Mouse (Mus musculus) heart, postnatal 0 days (tissue): ENCODE results near the gene Ank2. TPM values are rescaled to one million over a fixed set of nuclear protein-coding genes. Genes with fewer than 3 reads are reported as not detected.

Experiments used
- ATAC-seq: fragments of 200-750 bp; cut with Nextera tagmentation; 2 replicates; pipeline ENCODE4 v1.8.0; 2017; ENCODE audit warnings: low read depth, moderate number of reproducible peaks, moderate library complexity; ENCODE audit not compliant: insufficient read depth
- DNase-seq: peaks from one replicate; pipeline ENCODE4 v3.0.0-alpha.2; 2016; ENCODE audit warnings: low spot score
- H3K27ac ChIP-seq: fragments of 300-500 bp; sonication (generic); 2 replicates; pipeline ENCODE4 v1.5.1; 2014; ENCODE audit warnings: low read depth, mild to moderate bottlenecking
- H3K27me3 ChIP-seq: fragments of 300-500 bp; sonication (generic); 2 replicates; pipeline ENCODE4 v1.6.1; 2014; ENCODE audit warnings: low read length, mixed read lengths; ENCODE audit not compliant: control insufficient read depth, insufficient read depth
- H3K36me3 ChIP-seq: fragments of 300-500 bp; sonication (generic); replicated peaks from 2 replicates; pipeline ENCODE4 v1.6.1; 2014; ENCODE audit warnings: low read length, mixed read lengths; ENCODE audit not compliant: control insufficient read depth, insufficient read depth
- H3K4me1 ChIP-seq: fragments of 300-500 bp; sonication (generic); 2 replicates; pipeline ENCODE4 v1.6.1; 2014; ENCODE audit warnings: antibody characterized with exemption; ENCODE audit not compliant: control insufficient read depth, insufficient read depth
- H3K4me2 ChIP-seq: fragments of 300-500 bp; sonication (generic); 2 replicates; pipeline ENCODE4 v1.6.1; 2014; ENCODE audit warnings: low read depth, mild to moderate bottlenecking, low read length, moderate library complexity
- H3K4me3 ChIP-seq: fragments of 300-500 bp; sonication (generic); 2 replicates; pipeline ENCODE4 v1.5.1; 2014; ENCODE audit warnings: low read depth, low read length
- H3K9ac ChIP-seq: fragments of 300-500 bp; sonication (generic); replicated peaks from 2 replicates; pipeline ENCODE4 v1.6.1; 2014; ENCODE audit warnings: low read depth, low read length, mixed read lengths
- H3K9me3 ChIP-seq: fragments of 300-500 bp; sonication (generic); replicated peaks from 2 replicates; pipeline ENCODE4 v1.6.1; 2016; ENCODE audit warnings: low read length; ENCODE audit not compliant: control insufficient read depth
- CTCF ChIP-seq: IDR thresholded peaks from 2 replicates; pipeline ENCODE4 v1.5.1; 2016; ENCODE audit warnings: antibody characterized with exemption, control low read depth, low read depth
- EP300 ChIP-seq: IDR thresholded peaks from 2 replicates; pipeline ENCODE4 v1.6.1; 2016; ENCODE audit warnings: antibody characterized with exemption, low read depth
- WGBS: fragments of 180-500 bp; shearing (Covaris S2); extraction: QIAGEN DNeasy Blood & Tissue Kit; methylation state at CpG from one replicate; pipeline ENCODE4 v1.1.7; 2014; 5-methylcytosine and 5-hydroxymethylcytosine counted together
- polyA plus RNA-seq: library from polyadenylated mRNA; unstranded; fragments of >200 nt; fragmentation: Nextera tagmentation; extraction: Ambion mirVana; gene quantifications from 2 replicates; pipeline ENCODE4 v1.2.1, GENCODE M21; 2015
- total RNA-seq: library from RNA; depleted of rRNA; stranded (reverse); fragments of >200 nt; gene quantifications from 2 replicates; pipeline ENCODE4 v1.2.3, GENCODE M21; 2014; ENCODE audit warnings: low replicate concordance

Ank2 gene
- total and polyA plus RNA-seq, 2 experiments from 2014 or later: 45.1 to 138 TPM

- Histone ChIP-seq H3K27me3 (no peaks in the 10 kb centered on the region), H3K9ac (no peak overlapping the region), H3K4me1 (no peaks in the 10 kb centered on the region), H3K36me3 (no peaks in the 10 kb centered on the region), H3K4me2 (no peak overlapping the region), H3K9me3 (peaks cover 3% of the 10 kb centered on the region; the same call in 1 of the 2 replicates), H3K27ac (no peak overlapping the region), H3K4me3 (no peak overlapping the region)
- ATAC-seq (no peak), DNase-seq (no peak)
- 82% methylated on average over 9 of the region's 9 CpGs for WGBS
- TF ChIP-seq EP300 (no peak), CTCF (no peak)
These were observed 148.4 kb downstream of the Ank2 start for GRCm38 (mm10) chr3:127350602-127351362.

- Histone ChIP-seq H3K36me3 (no peaks in the 10 kb centered on the region), H3K27me3 (no peaks in the 10 kb centered on the region), H3K9ac (no peak overlapping the region), H3K4me2 (no peak overlapping the region), H3K27ac (no peak overlapping the region), H3K4me3 (no peak overlapping the region), H3K9me3 (peaks cover 3% of the 10 kb centered on the region; the same call in 1 of the 2 replicates), H3K4me1 (no peaks in the 10 kb centered on the region)
- no peak for TF ChIP-seq CTCF
- TF ChIP-seq EP300: no peak
- DNase-seq (no peak), ATAC-seq (no peak)
- 56% methylated on average over 7 of the region's 7 CpGs for WGBS
These were observed 150.2 kb downstream of the Ank2 start for GRCm38 (mm10) chr3:127348926-127349325.

GRCm38 (mm10) chr3:127345860-127346459 lies 153.2 kb downstream of the Ank2 start:
- no peaks in the 10 kb centered on the region for H3K36me3 ChIP-seq
- peaks cover 3% of the 10 kb centered on the region; the same call in 1 of the 2 replicates for H3K9me3 ChIP-seq
- H3K4me2 ChIP-seq: no peak overlapping the region
- WGBS: 80% methylated on average over 8 of the region's 8 CpGs
- TF ChIP-seq EP300 (no peak), CTCF (no peak)
- H3K4me3 ChIP-seq: no peak overlapping the region
- DNase-seq: no peak
- H3K27ac ChIP-seq: no peak overlapping the region
- no peaks in the 10 kb centered on the region for H3K27me3 ChIP-seq
- H3K9ac ChIP-seq: no peak overlapping the region
- no peaks in the 10 kb centered on the region for H3K4me1 ChIP-seq
- no peak for ATAC-seq

GRCm38 (mm10) chr3:127341300-127341699 lies 157.8 kb downstream of the Ank2 start:
- Histone ChIP-seq H3K36me3 (no peaks in the 10 kb centered on the region), H3K4me1 (no peaks in the 10 kb centered on the region), H3K9me3 (no peaks in the 10 kb centered on the region), H3K4me3 (no peak overlapping the region), H3K27ac (no peak overlapping the region), H3K27me3 (no peaks in the 10 kb centered on the region), H3K4me2 (no peak overlapping the region), H3K9ac (no peak overlapping the region)
- TF ChIP-seq EP300 (no peak), CTCF (no peak)
- 87% methylated on average over 2 of the region's 2 CpGs for WGBS
- DNase-seq (no peak), ATAC-seq (no peak)

GRCm38 (mm10) chr3:127334876-127335275 lies 164.3 kb downstream of the Ank2 start:
- 85% methylated on average over 6 of the region's 6 CpGs for WGBS
- no peaks in the 10 kb centered on the region for H3K36me3 ChIP-seq
- H3K4me2 ChIP-seq: no peak overlapping the region
- H3K9ac ChIP-seq: no peak overlapping the region
- H3K4me3 ChIP-seq: no peak overlapping the region
- DNase-seq (no peak), ATAC-seq (no peak)
- H3K9me3 ChIP-seq: no peaks in the 10 kb centered on the region
- no peaks in the 10 kb centered on the region for H3K4me1 ChIP-seq
- TF ChIP-seq CTCF (no peak), EP300 (no peak)
- no peaks in the 10 kb centered on the region for H3K27me3 ChIP-seq
- no peak overlapping the region for H3K27ac ChIP-seq

GRCm38 (mm10) chr3:127331562-127331961 lies 167.6 kb downstream of the Ank2 start:
- Histone ChIP-seq H3K4me2 (no peak overlapping the region), H3K9ac (no peak overlapping the region), H3K9me3 (no peaks in the 10 kb centered on the region), H3K36me3 (no peaks in the 10 kb centered on the region), H3K4me1 (no peaks in the 10 kb centered on the region), H3K27ac (no peak overlapping the region), H3K4me3 (no peak overlapping the region), H3K27me3 (no peaks in the 10 kb centered on the region)
- TF ChIP-seq CTCF: no peak
- TF ChIP-seq EP300: no peak
- DNase-seq: no peak
- 89% methylated on average over 6 of the region's 6 CpGs for WGBS
- ATAC-seq: no peak
